Mouse (Mus musculus) forebrain, embryonic 15.5 days (tissue): ENCODE measurements around the gene Asdurf. TPM values are rescaled to one million over a fixed set of nuclear protein-coding genes. Genes with fewer than 3 reads are reported as not detected.
A peak's percentile ranks its signal among the peaks of the same experiment; 100 is the strongest.

Experiments used
- ATAC-seq: fragments of 200-750 bp; cut with Nextera tagmentation; replicated peaks from 2 replicates; pipeline ENCODE4 v1.8.0; 2017; ENCODE audit warnings: mild to moderate bottlenecking, moderate TSS enrichment, moderate library complexity
- H3K27ac ChIP-seq: fragments of 300-500 bp; sonication (generic); replicated peaks from 2 replicates; pipeline ENCODE4 v1.5.1; 2015; ENCODE audit warnings: mild to moderate bottlenecking, inconsistent platforms
- H3K27me3 ChIP-seq: fragments of 300-500 bp; sonication (generic); 2 replicates; pipeline ENCODE4 v1.6.1; 2015; ENCODE audit warnings: inconsistent platforms
- H3K36me3 ChIP-seq: fragments of 300-500 bp; sonication (generic); 2 replicates; pipeline ENCODE4 v1.6.1; 2015; ENCODE audit warnings: mild to moderate bottlenecking, inconsistent platforms
- H3K4me1 ChIP-seq: fragments of 300-500 bp; sonication (generic); 2 replicates; pipeline ENCODE4 v1.6.1; 2015; ENCODE audit warnings: inconsistent platforms
- H3K4me2 ChIP-seq: fragments of 300-500 bp; sonication (generic); replicated peaks from 2 replicates; pipeline ENCODE4 v1.6.1; 2015; ENCODE audit warnings: mild to moderate bottlenecking, inconsistent platforms
- H3K4me3 ChIP-seq: fragments of 300-500 bp; sonication (generic); 2 replicates; pipeline ENCODE4 v1.5.1; 2015; ENCODE audit warnings: mild to moderate bottlenecking, inconsistent platforms
- H3K9ac ChIP-seq: fragments of 300-500 bp; sonication (generic); replicated peaks from 2 replicates; pipeline ENCODE4 v1.6.1; 2015; ENCODE audit warnings: mild to moderate bottlenecking, inconsistent platforms
- H3K9me3 ChIP-seq: fragments of 300-500 bp; sonication (generic); 2 replicates; pipeline ENCODE4 v1.6.1; 2016; ENCODE audit warnings: inconsistent platforms
- WGBS: fragments of 180-500 bp; shearing (Covaris S2); methylation state at CpG from one replicate; pipeline ENCODE4 v1.1.7; 2015; ENCODE audit warnings: mixed read lengths; 5-methylcytosine and 5-hydroxymethylcytosine counted together
- polyA plus RNA-seq: library from polyadenylated mRNA; unstranded; fragments of >200 nt; fragmentation: Nextera tagmentation; extraction: Ambion mirVana; gene quantifications from 2 replicates; pipeline ENCODE4 v1.2.1, GENCODE M21; 2015

Asdurf gene
- polyA plus RNA-seq, 1 experiment from 2014 or later = 2.7 TPM

DNA sequence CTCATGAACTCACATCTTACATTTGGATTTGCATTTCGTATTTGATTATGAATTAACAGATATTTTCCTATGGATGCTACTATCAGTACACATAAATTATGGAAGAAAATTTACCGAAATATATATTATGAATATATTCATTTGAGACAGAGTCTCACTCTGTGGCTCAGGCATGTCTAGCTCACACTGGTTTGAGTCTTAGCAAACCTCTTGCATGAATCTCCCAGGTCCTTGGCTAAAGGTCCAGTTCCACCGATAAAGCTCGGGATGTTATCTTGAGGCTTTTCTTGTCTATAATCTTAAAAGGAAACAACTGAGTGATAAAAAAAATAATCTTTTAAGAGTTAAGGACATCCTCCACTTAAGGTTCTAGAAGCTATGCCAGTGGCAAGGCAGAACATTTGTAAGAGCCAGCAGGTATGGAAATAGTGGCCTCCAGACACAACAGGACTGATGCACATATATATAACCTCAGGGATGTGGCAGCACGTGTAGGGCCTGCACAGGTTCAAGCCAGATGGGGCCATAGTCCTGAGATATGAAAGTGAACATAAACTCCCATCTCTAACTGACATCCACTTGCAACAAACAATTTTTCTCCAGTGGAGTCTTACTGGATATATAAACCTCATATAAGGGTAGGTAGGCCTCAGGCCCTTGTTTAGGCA is 27.5 kb downstream of the Asdurf start:
- peaks cover 10% of the 10 kb centered on the region for H3K36me3 ChIP-seq
- no peak for ATAC-seq
- no peaks in the 10 kb centered on the region for H3K27me3 ChIP-seq
- no peak overlapping the region for H3K27ac ChIP-seq
- no peaks in the 10 kb centered on the region for H3K9me3 ChIP-seq
- WGBS = 96% methylated on average over 5 of the region's 5 CpGs
- H3K4me3 ChIP-seq = no peak overlapping the region
- H3K4me2 ChIP-seq = no peak overlapping the region
- no peak overlapping the region for H3K9ac ChIP-seq
- H3K4me1 ChIP-seq = no peaks in the 10 kb centered on the region

DNA sequence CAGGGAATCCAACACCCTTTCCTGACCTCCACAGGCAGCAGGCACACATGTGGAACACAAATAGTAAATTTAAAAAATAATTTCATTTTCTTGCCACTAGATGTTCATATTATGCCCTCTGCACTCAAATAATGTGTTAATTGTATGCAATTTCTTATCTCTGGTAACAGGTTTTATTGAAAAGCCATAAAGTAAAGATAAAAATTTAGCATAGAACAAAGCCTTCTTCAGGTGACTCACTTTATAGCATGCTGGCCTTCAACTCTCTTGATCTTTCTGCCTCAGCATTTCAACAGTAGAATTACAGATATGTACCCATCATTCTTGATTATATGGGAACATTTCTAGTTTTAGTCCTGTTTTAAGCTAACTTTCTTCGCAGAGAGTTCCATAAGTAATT is 28.1 kb downstream of the Asdurf start:
- H3K36me3 ChIP-seq = peaks cover 12% of the 10 kb centered on the region
- H3K4me2 ChIP-seq = no peak overlapping the region
- H3K4me3 ChIP-seq = no peak overlapping the region
- H3K9me3 ChIP-seq = no peaks in the 10 kb centered on the region
- no peak for ATAC-seq
- H3K9ac ChIP-seq = no peak overlapping the region
- no peaks in the 10 kb centered on the region for H3K4me1 ChIP-seq
- H3K27me3 ChIP-seq = no peaks in the 10 kb centered on the region
- no peak overlapping the region for H3K27ac ChIP-seq
- 94% methylated on average over 1 of the region's 1 CpGs for WGBS

DNA sequence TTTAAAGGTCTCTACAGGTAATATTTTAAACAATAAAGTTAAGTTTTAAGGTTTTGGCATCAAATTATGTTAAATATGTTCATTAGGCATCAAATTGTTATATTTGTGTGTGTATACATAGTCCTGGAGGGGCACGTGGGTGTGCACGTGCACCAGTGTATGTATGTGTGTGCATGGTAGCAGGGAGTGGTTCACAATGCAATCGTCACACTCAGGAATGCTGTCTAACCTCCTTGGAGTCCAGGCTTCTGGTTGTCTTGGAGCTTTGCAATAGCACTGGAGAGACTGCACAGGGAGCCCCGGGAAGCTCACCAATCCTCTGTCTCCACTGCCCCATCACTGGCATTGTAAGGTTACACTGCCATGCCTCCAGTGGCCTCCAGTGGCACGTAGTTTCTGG is 29.2 kb downstream of the Asdurf start:
- no peak overlapping the region for H3K4me2 ChIP-seq
- no peak overlapping the region for H3K4me3 ChIP-seq
- H3K9ac ChIP-seq = no peak overlapping the region
- 95% methylated on average over 5 of the region's 5 CpGs for WGBS
- H3K27ac ChIP-seq = no peak overlapping the region
- no peak for ATAC-seq
- peaks cover 16% of the 10 kb centered on the region for H3K36me3 ChIP-seq
- no peaks in the 10 kb centered on the region for H3K4me1 ChIP-seq
- H3K27me3 ChIP-seq = no peaks in the 10 kb centered on the region
- no peaks in the 10 kb centered on the region for H3K9me3 ChIP-seq

DNA sequence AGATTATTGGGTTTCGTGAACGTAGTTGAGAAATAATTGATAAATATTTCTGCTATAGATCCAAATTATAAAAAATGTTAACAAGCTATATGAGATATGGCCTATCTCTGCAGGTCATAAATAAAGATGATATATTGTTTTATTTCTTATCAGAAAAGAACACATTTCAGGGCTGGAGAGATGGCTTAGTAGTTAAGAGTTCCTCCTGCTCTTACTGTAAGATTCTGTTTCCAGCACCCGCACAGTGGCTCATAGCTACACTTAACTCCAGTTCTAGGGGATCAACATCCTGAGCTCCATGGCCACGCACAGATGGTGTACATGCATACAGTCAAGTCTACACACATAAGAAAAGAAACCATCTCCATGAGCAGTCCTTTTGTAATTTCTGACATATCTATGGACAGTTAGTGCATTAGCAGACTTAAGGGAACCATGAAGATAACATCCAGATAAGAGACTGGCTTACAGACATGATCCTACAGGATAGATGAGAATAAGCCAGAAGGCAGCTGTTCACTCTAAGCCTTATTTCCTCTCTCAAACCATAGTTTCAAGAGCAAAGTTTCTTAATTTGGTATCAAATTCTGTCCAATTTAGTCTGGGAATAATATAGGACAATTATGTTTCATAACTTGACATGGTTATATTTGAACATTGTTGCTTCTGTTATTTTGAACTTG is 30.6 kb downstream of the Asdurf start:
- WGBS = 95% methylated on average over 4 of the region's 4 CpGs
- no peaks in the 10 kb centered on the region for H3K27me3 ChIP-seq
- no peak overlapping the region for H3K4me2 ChIP-seq
- H3K27ac ChIP-seq = no peak overlapping the region
- peaks cover 25% of the 10 kb centered on the region for H3K36me3 ChIP-seq
- ATAC-seq = no peak
- H3K9ac ChIP-seq = no peak overlapping the region
- H3K4me1 ChIP-seq = no peaks in the 10 kb centered on the region
- no peaks in the 10 kb centered on the region for H3K9me3 ChIP-seq
- no peak overlapping the region for H3K4me3 ChIP-seq

DNA sequence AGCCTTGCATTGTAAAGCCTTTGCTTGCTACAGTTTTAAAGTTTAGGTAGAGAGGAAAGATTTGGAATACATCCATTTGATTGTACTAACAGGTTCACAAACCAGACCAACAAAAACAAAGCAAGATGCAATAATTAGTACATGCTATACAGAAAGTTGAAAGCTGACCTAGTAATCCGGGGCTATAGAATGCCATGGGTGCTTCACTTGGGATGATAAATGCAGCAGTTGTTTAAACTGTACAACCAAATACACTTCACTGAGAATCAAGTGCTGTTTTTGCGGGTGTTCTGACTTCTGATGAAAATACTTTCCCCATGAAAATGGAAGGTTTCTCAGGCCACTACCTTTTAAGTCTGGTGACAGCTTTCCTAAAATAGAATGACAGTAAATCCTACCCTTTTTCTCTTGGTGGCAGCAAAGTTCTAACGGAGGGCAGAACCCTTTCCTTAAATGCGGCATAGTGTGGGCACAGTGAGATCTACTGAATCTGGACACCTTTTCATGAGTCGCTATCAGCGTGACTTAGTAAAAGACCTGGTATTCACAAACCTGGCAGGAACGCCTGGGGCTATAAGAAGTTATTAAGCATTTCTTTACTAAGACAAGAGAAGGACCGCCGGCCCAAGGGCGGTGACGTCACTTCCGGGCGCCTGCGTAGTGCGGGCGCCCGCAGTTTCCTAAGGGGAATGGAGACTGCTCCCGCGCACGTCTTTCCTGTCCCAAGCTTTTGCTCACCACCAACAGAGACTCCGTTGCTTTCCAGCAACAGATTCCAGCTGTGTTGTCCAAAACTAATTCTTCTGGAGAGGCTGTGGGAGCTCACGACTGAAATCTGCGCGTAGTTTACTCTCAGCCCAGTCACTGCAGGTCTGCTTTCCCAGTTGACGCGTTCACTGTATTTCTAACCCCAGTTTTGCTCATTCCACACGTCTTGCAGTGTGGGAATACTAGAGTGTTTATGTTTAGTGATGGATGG is 39.1 kb downstream of the Asdurf start, which contains the start of gene Osgepl1:
TSS of gene Osgepl1 (plus strand) at position 636 of the 979 bp plus-strand sequence.
- H3K4me3 ChIP-seq = peak within 1 kb of the TSS; percentile 58
- no peaks in the 10 kb centered on the region for H3K27me3 ChIP-seq
- peak within 1 kb of the TSS; percentile 58 for H3K4me2 ChIP-seq
- H3K27ac ChIP-seq = peak within 1 kb of the TSS; percentile 84
- ATAC-seq = peak; percentile 99
- peak within 1 kb of the TSS; percentile 82 for H3K9ac ChIP-seq
- peaks cover 9% of the 10 kb centered on the region for H3K36me3 ChIP-seq
- H3K9me3 ChIP-seq = no peaks in the 10 kb centered on the region
- WGBS = 3% methylated on average over 27 of the region's 27 CpGs
- peaks cover 13% of the 10 kb centered on the region for H3K4me1 ChIP-seq

DNA sequence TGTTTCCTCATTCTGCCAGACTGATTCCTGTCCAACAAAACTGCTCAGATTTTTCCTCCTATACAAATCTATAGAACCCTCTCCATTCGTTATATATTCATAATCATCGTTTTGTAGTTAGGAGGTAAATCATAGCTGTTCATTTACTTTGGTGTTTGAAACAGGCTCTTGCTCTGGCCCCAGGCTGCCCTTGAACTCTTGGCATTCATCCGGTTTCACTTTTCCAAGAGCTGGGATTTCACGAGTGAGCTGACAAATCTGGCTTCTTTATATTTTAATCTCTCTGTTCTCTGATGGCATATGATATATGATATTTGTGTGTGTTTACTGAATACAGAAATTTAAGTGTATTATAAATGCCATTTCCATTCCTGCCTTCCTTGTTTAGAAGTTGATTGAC is 51.9 kb downstream of the Asdurf start:
- Histone ChIP-seq H3K27ac (no peak overlapping the region), H3K27me3 (no peaks in the 10 kb centered on the region), H3K36me3 (no peaks in the 10 kb centered on the region), H3K4me3 (no peak overlapping the region), H3K9ac (no peak overlapping the region), H3K4me2 (no peak overlapping the region), H3K4me1 (peaks cover 17% of the 10 kb centered on the region), H3K9me3 (no peaks in the 10 kb centered on the region)
- no peak for ATAC-seq
- WGBS = 86% methylated on average over 4 of the region's 4 CpGs

Other genes starting within 250 kb of the Asdurf start
- not detected in 2 replicates for gene 1700019A02Rik, start 165.0 kb downstream of the Asdurf start, polyA plus RNA-seq
- gene Pms1, start 55.6 kb downstream of the Asdurf start, polyA plus RNA-seq = 11.2 and 11.5 TPM in 2 replicates
- gene Ormdl1, start 55.5 kb downstream of the Asdurf start, polyA plus RNA-seq = 55.7 and 56.5 TPM in 2 replicates
- not detected in 2 replicates for gene Gm28778, start 55.5 kb downstream of the Asdurf start, polyA plus RNA-seq
- gene Osgepl1, start 39.0 kb downstream of the Asdurf start, polyA plus RNA-seq = 22.1 and 23.5 TPM in 2 replicates
- 1.8 and 2.0 TPM in 2 replicates for gene Gm28551, start within 50 bp of the Asdurf start, polyA plus RNA-seq
- 57.7 and 59.0 TPM in 2 replicates for gene Asnsd1, start 133 bp upstream of the Asdurf start, polyA plus RNA-seq